Mouse (Mus musculus) heart, postnatal 0 days (tissue): ENCODE measurements around the gene Ciz1. TPM values are rescaled to one million over a fixed set of nuclear protein-coding genes. Genes with fewer than 3 reads are reported as not detected.

Experiments
- ATAC-seq: fragments of 200-750 bp; cut with Nextera tagmentation; 2 replicates; pipeline ENCODE4 v1.8.0; 2017; ENCODE audit warnings: low read depth, moderate number of reproducible peaks, moderate library complexity; ENCODE audit not compliant: insufficient read depth
- DNase-seq: peaks from one replicate; pipeline ENCODE4 v3.0.0-alpha.2; 2016; ENCODE audit warnings: low spot score
- H3K27ac ChIP-seq: fragments of 300-500 bp; sonication (generic); 2 replicates; pipeline ENCODE4 v1.5.1; 2014; ENCODE audit warnings: low read depth, mild to moderate bottlenecking
- H3K27me3 ChIP-seq: fragments of 300-500 bp; sonication (generic); 2 replicates; pipeline ENCODE4 v1.6.1; 2014; ENCODE audit warnings: low read length, mixed read lengths; ENCODE audit not compliant: control insufficient read depth, insufficient read depth
- H3K36me3 ChIP-seq: fragments of 300-500 bp; sonication (generic); replicated peaks from 2 replicates; pipeline ENCODE4 v1.6.1; 2014; ENCODE audit warnings: low read length, mixed read lengths; ENCODE audit not compliant: control insufficient read depth, insufficient read depth
- H3K4me1 ChIP-seq: fragments of 300-500 bp; sonication (generic); 2 replicates; pipeline ENCODE4 v1.6.1; 2014; ENCODE audit warnings: antibody characterized with exemption; ENCODE audit not compliant: control insufficient read depth, insufficient read depth
- H3K4me2 ChIP-seq: fragments of 300-500 bp; sonication (generic); 2 replicates; pipeline ENCODE4 v1.6.1; 2014; ENCODE audit warnings: low read depth, mild to moderate bottlenecking, low read length, moderate library complexity
- H3K4me3 ChIP-seq: fragments of 300-500 bp; sonication (generic); 2 replicates; pipeline ENCODE4 v1.5.1; 2014; ENCODE audit warnings: low read depth, low read length
- H3K9ac ChIP-seq: fragments of 300-500 bp; sonication (generic); replicated peaks from 2 replicates; pipeline ENCODE4 v1.6.1; 2014; ENCODE audit warnings: low read depth, low read length, mixed read lengths
- H3K9me3 ChIP-seq: fragments of 300-500 bp; sonication (generic); replicated peaks from 2 replicates; pipeline ENCODE4 v1.6.1; 2016; ENCODE audit warnings: low read length; ENCODE audit not compliant: control insufficient read depth
- CTCF ChIP-seq: IDR thresholded peaks from 2 replicates; pipeline ENCODE4 v1.5.1; 2016; ENCODE audit warnings: antibody characterized with exemption, control low read depth, low read depth
- EP300 ChIP-seq: IDR thresholded peaks from 2 replicates; pipeline ENCODE4 v1.6.1; 2016; ENCODE audit warnings: antibody characterized with exemption, low read depth
- WGBS: fragments of 180-500 bp; shearing (Covaris S2); extraction: QIAGEN DNeasy Blood & Tissue Kit; methylation state at CpG from one replicate; pipeline ENCODE4 v1.1.7; 2014; 5-methylcytosine and 5-hydroxymethylcytosine counted together
- polyA plus RNA-seq: library from polyadenylated mRNA; unstranded; fragments of >200 nt; fragmentation: Nextera tagmentation; extraction: Ambion mirVana; gene quantifications from 2 replicates; pipeline ENCODE4 v1.2.1, GENCODE M21; 2015
- total RNA-seq: library from RNA; depleted of rRNA; stranded (reverse); fragments of >200 nt; gene quantifications from 2 replicates; pipeline ENCODE4 v1.2.3, GENCODE M21; 2014; ENCODE audit warnings: low replicate concordance

Gene Ciz1
- total and polyA plus RNA-seq, 2 experiments from 2014 or later = 17.6 to 79.9 TPM

DNA sequence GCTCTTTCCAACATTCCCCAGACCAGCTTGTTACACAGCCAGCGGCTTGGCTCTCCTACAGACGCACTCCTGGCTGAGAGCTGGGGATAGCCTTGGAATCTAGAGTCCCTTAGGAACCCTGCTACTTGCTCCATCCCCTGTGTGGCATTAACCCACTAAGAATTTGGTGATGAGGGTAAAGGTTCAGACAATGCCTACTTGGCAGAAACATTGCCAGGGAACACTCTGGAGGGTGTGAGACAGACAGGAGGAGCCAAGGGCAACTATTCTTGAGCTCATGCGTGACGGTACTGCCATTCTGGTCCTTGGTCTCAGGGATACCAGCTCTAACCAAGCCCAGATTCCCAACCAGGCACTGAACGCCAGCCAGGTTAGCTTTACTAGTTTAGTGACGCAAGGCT lies 69.7 kb downstream of the Ciz1 start:
- no peak overlapping the region for H3K4me3 ChIP-seq
- peaks cover 34% of the 10 kb centered on the region for H3K4me1 ChIP-seq
- peaks cover 39% of the 10 kb centered on the region for H3K36me3 ChIP-seq
- DNase-seq = no peak
- H3K27ac ChIP-seq = no peak overlapping the region
- H3K27me3 ChIP-seq = no peaks in the 10 kb centered on the region
- no peak overlapping the region for H3K4me2 ChIP-seq
- no peak for ATAC-seq
- 86% methylated on average over 6 of the region's 6 CpGs for WGBS
- TF ChIP-seq EP300 = no peak
- TF ChIP-seq CTCF = no peak
- no peak overlapping the region for H3K9ac ChIP-seq
- no peaks in the 10 kb centered on the region for H3K9me3 ChIP-seq

DNA sequence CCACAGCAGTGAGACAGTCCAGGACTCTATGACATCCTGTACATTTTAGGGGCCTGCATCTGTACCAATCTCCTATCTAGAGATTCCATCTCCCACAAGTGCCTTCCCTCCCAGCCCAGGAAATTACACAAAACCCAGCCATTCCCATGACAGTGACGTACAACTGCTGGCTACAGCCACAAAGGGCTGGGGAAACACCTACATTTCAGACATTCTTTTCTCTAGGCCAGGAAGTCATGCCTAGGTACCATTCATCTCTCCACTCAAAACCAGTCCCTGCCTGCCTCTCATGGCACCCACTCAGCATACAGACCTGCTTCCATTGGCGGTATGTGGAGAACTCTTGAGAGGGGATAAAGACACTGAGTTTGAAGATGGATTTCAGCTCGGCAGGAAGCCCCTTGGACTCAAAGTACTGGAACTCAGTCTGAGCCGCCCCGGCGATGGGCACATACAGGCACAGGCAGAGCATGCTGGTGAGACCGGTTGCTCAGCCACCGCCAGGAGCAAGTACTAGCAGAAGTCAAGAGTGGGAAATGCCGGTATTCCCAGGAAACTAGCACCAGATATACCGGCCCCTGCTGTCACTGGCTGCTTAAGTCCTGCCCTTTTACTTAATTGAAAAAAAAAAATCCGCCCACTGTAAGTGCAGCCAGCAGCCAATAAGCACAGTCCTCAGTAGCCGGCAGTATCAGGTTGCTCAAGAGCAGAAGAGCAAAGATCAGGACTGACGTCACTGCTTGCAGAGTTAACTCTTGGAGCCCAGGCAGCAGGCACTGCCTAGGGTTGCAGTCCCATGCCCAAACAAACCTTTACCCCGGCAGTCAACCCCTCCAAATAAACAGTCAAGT lies 71.6 kb downstream of the Ciz1 start:
- Histone ChIP-seq H3K9me3 (no peaks in the 10 kb centered on the region), H3K9ac (peak overlapping the region; percentile 44), H3K4me2 (peak overlapping the region; percentile 70), H3K4me3 (peak overlapping the region; percentile 46), H3K36me3 (peaks cover 21% of the 10 kb centered on the region), H3K4me1 (peaks cover 48% of the 10 kb centered on the region), H3K27ac (peak overlapping the region; percentile 84), H3K27me3 (no peaks in the 10 kb centered on the region)
- ATAC-seq (peak; percentile 89), DNase-seq (peak; percentile 97)
- no peak for TF ChIP-seq CTCF
- peak; percentile 56; the same call in 1 of the 2 replicates for TF ChIP-seq EP300
- 3% methylated on average over 14 of the region's 14 CpGs for WGBS

DNA sequence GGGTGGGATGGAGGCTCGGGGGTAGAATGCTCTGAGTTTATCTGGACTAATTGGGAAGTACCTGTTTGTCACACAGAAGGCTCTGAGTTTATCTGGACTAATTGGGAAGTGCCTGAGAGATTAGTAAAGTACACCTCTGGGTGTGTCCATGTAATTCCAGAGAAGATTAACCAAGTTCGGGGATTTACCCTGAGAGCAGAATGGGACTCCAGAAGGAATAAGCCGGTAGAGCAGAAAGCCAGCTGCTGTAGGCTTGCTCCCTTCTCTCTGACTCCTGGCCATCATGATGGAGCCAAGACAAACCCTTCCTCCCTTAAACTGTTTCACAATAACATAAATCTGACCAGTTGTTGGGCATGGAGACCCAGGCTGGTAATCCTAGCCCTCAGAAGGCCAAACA lies 72.7 kb downstream of the Ciz1 start:
- Histone ChIP-seq H3K27ac (peak overlapping the region; percentile 84), H3K27me3 (no peaks in the 10 kb centered on the region), H3K9me3 (no peaks in the 10 kb centered on the region), H3K4me1 (peaks cover 53% of the 10 kb centered on the region), H3K4me3 (no peak overlapping the region), H3K36me3 (peaks cover 11% of the 10 kb centered on the region; the same call in 1 of the 2 replicates), H3K9ac (no peak overlapping the region), H3K4me2 (no peak overlapping the region)
- no peak for TF ChIP-seq EP300
- TF ChIP-seq CTCF = no peak
- 50% methylated on average over 3 of the region's 3 CpGs for WGBS
- no peak for DNase-seq
- ATAC-seq = no peak

DNA sequence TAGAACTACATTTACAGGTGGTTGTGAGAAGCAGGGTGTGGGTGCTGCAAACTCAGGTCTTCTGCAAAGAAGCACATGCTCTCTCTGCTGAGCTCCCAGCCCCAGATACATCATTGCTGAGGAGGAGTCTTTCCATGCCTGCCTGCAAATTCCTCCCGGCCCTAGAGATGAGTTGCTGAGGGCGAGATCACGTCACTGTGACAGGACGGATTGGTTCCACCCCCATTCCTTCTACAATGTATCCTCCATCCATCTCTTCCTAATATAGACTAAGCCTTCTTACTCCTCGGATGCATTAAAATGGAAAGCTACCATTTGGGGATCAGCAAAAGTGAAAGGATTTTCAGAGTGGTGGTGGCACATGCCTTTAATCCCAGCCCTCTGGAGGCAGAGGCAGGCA lies 73.4 kb downstream of the Ciz1 start:
- peaks cover 5% of the 10 kb centered on the region; the same call in 1 of the 2 replicates for H3K36me3 ChIP-seq
- DNase-seq = no peak
- no peaks in the 10 kb centered on the region for H3K9me3 ChIP-seq
- TF ChIP-seq CTCF (no peak), EP300 (no peak)
- 47% methylated on average over 5 of the region's 5 CpGs for WGBS
- H3K4me1 ChIP-seq = peaks cover 61% of the 10 kb centered on the region
- no peak overlapping the region for H3K9ac ChIP-seq
- no peaks in the 10 kb centered on the region for H3K27me3 ChIP-seq
- no peak for ATAC-seq
- 0 out of 2 replicates have a peak overlapping the region, but pooled peaks have one; percentile 84 for H3K27ac ChIP-seq
- H3K4me3 ChIP-seq = no peak overlapping the region
- H3K4me2 ChIP-seq = no peak overlapping the region

DNA sequence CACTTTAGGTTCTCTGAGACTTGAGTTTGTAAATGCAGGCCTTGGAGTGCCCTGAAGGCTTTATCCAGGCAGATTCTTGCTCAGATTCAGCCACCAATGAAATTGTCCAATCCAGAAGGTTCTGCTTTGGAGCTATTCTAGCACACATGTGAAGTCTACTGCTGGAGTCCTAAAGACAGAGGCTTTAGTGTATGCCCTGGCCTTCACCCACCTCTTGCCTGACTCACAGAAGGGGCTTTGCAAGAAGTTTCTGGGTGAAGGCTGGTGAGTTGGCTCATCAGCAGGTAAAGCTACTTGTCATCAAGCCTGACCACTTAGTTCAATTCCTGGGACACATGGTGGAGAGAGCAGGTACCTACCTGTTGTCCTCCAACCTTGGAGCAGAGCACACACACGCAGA lies 74.0 kb downstream of the Ciz1 start:
- ATAC-seq = no peak
- TF ChIP-seq EP300 (no peak), CTCF (no peak)
- H3K4me1 ChIP-seq = peaks cover 64% of the 10 kb centered on the region
- no peaks in the 10 kb centered on the region for H3K27me3 ChIP-seq
- WGBS = 93% methylated on average over 1 of the region's 1 CpGs
- no peak overlapping the region for H3K4me3 ChIP-seq
- no peak overlapping the region for H3K4me2 ChIP-seq
- DNase-seq = no peak
- no peaks in the 10 kb centered on the region for H3K9me3 ChIP-seq
- no peak overlapping the region for H3K9ac ChIP-seq
- no peak overlapping the region for H3K27ac ChIP-seq
- H3K36me3 ChIP-seq = peaks cover 2% of the 10 kb centered on the region; the same call in 1 of the 2 replicates
